Mouse (Mus musculus) G1E (cell line): ENCODE measurements around the gene Angptl4. TPM values are rescaled to one million over a fixed set of nuclear protein-coding genes. Genes with fewer than 3 reads are reported as not detected.
"Not testable (repeated sequence)": the region's sequence is repeated elsewhere in the genome, so short reads cannot be mapped to it uniquely, and the experiment has no call there.

ENCODE experiments used
- ATAC-seq: 2 replicates; pipeline ENCODE4 v1.8.0; 2016; ENCODE audit warnings: mild to moderate bottlenecking; ENCODE audit not compliant: insufficient number of reproducible peaks, poor library complexity, low FRiP score, severe bottlenecking; ENCODE audit errors: extremely low read depth
- DNase-seq: peaks from one replicate; pipeline ENCODE4 v3.0.0; 2012; ENCODE audit warnings: low spot score
- H3K27me3 ChIP-seq: 2 replicates; pipeline ENCODE4 v1.6.1; 2012; ENCODE audit warnings: mild to moderate bottlenecking, low read length, inconsistent platforms; ENCODE audit not compliant: insufficient read depth
- H3K36me3 ChIP-seq: replicated peaks from 2 replicates; pipeline ENCODE3; 2012; ENCODE audit warnings: mild to moderate bottlenecking, inconsistent platforms
- H3K4me1 ChIP-seq: 2 replicates; pipeline ENCODE4 v1.6.1; 2012; ENCODE audit warnings: low read depth, low read length, inconsistent platforms, mixed read lengths; ENCODE audit not compliant: insufficient read depth
- H3K4me3 ChIP-seq: 2 replicates; pipeline ENCODE4 v1.5.1; 2012; ENCODE audit warnings: low read depth, mild to moderate bottlenecking, inconsistent platforms, low read length, moderate library complexity, mixed read lengths
- H3K9me3 ChIP-seq: replicated peaks from 2 replicates; pipeline ENCODE4 v1.6.1; 2012; ENCODE audit warnings: inconsistent platforms
- CTCF ChIP-seq: IDR thresholded peaks from 2 replicates; pipeline ENCODE4 v1.5.1; 2012; ENCODE audit warnings: low read depth, low read length, inconsistent platforms, mixed read lengths
- GATA1 ChIP-seq: IDR thresholded peaks from 2 replicates; pipeline ENCODE4 v1.6.1; 2012; ENCODE audit warnings: borderline replicate concordance, low read length, inconsistent platforms, mixed read lengths
- GATA2 ChIP-seq: IDR thresholded peaks from 2 replicates; pipeline ENCODE4 v1.6.1; 2012; ENCODE audit warnings: low read depth, low read length, inconsistent platforms, borderline replicate concordance
- POLR2AphosphoS5 ChIP-seq: IDR thresholded peaks from 2 replicates; pipeline ENCODE4 v1.6.1; 2012; ENCODE audit warnings: low read depth, low read length, inconsistent platforms; ENCODE audit not compliant: insufficient replicate concordance
- TAL1 ChIP-seq: conservative IDR thresholded peaks from 2 replicates; pipeline ENCODE4 v1.6.1; 2012; ENCODE audit warnings: low read depth, low read length, inconsistent platforms, mixed read lengths
- polyA plus RNA-seq: library from polyadenylated mRNA; stranded (reverse); fragments of >175 nt; gene quantifications from 2 replicates; pipeline ENCODE4 v1.2.3, GENCODE M21; 2012
- total RNA-seq, 2 experiments: library from RNA; stranded (forward) in 1 of 2; stranded (reverse) in 1 of 2; fragments of 200-1000 nt in 1 of 2; fragments of >200 nt in 1 of 2; fragmentation: Nextera tagmentation in 1 of 2; gene quantifications; 2 replicates each; pipeline ENCODE4 v1.2.3; 2014 to 2017

Gene Angptl4
- total and polyA plus RNA-seq, 3 experiments = 0.11 TPM; not detected in 2

DNA sequence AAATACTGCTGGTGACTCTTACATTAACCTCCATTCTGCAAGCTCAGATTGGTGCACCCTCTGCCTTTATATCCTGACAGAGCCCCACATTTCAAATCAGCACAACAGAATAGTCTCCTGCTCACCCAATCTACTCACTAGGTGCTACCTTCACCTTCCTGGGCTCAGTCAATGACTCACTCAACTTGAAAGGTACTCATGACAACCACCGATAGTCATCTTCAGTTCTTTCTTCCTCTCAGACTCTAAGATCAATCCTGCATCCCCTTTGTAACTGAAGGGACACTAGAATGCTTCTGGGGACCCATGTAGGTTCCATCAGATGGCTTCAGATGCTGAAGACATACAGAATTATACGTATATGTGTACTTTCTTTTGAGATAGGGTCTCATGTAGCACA, 29.3 kb downstream of the Angptl4 start:
- ATAC-seq = no peak
- Histone ChIP-seq H3K4me1 (peaks cover 43% of the 10 kb centered on the region), H3K9me3 (no peaks in the 10 kb centered on the region), H3K27me3 (no peaks in the 10 kb centered on the region), H3K4me3 (no peak overlapping the region), H3K36me3 (peaks cover 97% of the 10 kb centered on the region)
- no peak for DNase-seq
- TF ChIP-seq POLR2AphosphoS5 = no peak
- no peak for TF ChIP-seq GATA2
- no peak for TF ChIP-seq TAL1
- TF ChIP-seq CTCF = no peak
- no peak for TF ChIP-seq GATA1

DNA sequence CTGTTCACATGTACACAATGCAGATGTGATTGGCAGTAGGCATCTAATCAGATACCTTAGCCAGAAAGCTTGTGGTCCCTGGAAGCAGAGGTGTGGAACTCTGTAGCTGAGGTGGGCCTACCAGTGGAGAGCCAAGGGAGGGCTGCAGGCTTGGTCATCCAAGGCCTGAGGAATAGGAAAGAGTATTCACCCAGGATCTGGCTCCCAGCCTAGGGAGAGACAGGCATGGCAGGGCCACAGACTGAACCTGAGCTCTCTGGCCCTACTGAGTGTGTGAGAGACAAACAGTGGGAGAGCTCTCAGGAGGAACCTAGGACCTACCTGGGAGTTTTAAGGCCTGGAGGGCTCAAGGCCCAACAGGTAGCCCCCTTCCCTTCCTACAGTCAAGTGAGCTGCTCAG, 30.4 kb downstream of the Angptl4 start:
- H3K9me3 ChIP-seq = no peaks in the 10 kb centered on the region
- DNase-seq (no peak), ATAC-seq (no peak)
- peaks cover 91% of the 10 kb centered on the region for H3K36me3 ChIP-seq
- no peaks in the 10 kb centered on the region for H3K27me3 ChIP-seq
- H3K4me3 ChIP-seq = no peak overlapping the region
- no peak for TF ChIP-seq TAL1
- TF ChIP-seq GATA2 = no peak
- no peak for TF ChIP-seq POLR2AphosphoS5
- no peak for TF ChIP-seq GATA1
- TF ChIP-seq CTCF = no peak
- peaks cover 34% of the 10 kb centered on the region for H3K4me1 ChIP-seq

DNA sequence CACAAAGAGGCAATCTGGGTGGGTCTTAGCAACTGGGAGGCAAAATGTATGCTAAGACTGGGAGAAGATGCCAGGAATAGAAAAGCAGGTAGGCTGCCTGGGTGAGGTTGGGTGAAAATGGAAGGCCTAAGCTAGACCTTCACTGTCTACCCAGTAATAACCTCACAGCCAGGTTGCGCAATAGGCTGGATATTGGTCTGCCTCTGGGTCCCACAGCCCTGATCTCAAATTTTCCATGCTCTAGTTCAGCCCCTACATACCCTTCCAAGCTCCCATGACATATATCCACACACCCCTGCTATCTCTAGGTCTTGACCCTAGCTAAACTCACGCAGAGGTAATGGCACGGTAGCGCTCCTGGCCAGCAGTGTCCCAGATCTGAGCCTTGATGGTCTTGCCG, 32.2 kb downstream of the Angptl4 start:
- no peak for TF ChIP-seq GATA1
- TF ChIP-seq TAL1 = no peak
- no peak for TF ChIP-seq CTCF
- no peak for TF ChIP-seq POLR2AphosphoS5
- no peak for TF ChIP-seq GATA2
- DNase-seq (no peak), ATAC-seq (no peak)
- H3K27me3 ChIP-seq = no peaks in the 10 kb centered on the region
- H3K36me3 ChIP-seq = peaks cover 92% of the 10 kb centered on the region
- no peak overlapping the region for H3K4me3 ChIP-seq
- H3K4me1 ChIP-seq = peaks cover 21% of the 10 kb centered on the region
- no peaks in the 10 kb centered on the region for H3K9me3 ChIP-seq

DNA sequence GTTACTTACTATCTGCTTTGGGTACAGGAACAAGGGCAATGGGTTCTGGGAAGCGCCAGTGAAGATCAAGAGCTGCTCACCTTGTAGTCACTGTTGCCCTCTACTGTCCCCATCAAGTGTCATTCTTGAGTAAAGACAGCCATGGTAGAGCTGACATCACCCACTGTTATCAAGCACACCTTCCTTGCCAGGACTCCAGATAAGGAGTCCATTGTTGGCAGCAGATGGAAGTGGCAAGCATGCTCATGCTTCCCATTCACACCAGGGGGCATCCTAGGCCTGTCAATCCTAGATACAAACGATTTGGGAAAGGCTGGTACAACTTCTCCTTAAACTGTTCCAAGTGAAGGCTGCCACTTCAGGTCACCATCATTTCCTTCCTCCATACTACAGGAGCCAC, 35.6 kb downstream of the Angptl4 start:
- H3K9me3 ChIP-seq = no peaks in the 10 kb centered on the region
- H3K36me3 ChIP-seq = peaks cover 58% of the 10 kb centered on the region
- TF ChIP-seq GATA1 (no peak), TAL1 (no peak), GATA2 (no peak), POLR2AphosphoS5 (no peak), CTCF (no peak)
- DNase-seq = peak; percentile 14
- no peak overlapping the region for H3K4me3 ChIP-seq
- no peaks in the 10 kb centered on the region for H3K27me3 ChIP-seq
- no peak for ATAC-seq
- H3K4me1 ChIP-seq = peaks cover 5% of the 10 kb centered on the region

DNA sequence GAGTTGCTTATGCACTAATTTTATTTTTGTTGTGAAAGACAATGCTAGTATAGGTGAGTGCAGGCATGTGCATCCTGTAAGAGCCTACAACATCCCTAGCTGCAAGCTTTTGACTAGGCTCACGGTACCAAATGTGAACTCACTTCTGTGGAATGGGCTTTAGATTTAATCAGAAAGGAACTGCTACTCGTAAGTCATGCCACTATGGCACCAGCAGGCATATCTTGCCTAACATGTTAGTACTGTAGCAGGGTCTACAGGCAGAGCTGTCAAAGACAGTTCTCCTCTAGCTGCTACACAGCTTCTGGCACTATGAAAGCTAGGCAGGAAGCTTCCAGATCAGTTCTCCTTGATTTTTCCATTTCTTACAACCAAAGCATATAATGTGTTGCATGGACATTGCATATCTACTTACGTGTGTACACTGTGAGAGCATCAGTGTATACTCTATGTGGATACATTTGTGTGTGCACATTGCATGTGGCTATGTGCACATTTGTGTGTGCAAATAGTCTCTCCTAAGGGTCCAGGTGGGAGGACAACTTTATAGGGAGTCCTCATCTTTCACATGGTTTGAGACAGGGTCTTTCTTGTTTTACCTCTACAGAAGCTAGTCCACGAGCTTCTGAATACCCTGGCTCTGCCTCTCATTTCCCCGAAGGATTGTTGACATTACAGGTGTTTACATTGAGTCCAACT, 36.8 kb downstream of the Angptl4 start:
- TF ChIP-seq POLR2AphosphoS5 = no peak
- TF ChIP-seq GATA1 = no peak
- TF ChIP-seq CTCF = no peak
- TF ChIP-seq GATA2 = no peak
- TF ChIP-seq TAL1 = no peak
- no peaks in the 10 kb centered on the region for H3K9me3 ChIP-seq
- peaks cover 47% of the 10 kb centered on the region for H3K36me3 ChIP-seq
- H3K27me3 ChIP-seq = no peaks in the 10 kb centered on the region
- H3K4me3 ChIP-seq = no peak overlapping the region
- DNase-seq (no peak), ATAC-seq (no peak)
- peaks cover 5% of the 10 kb centered on the region for H3K4me1 ChIP-seq

DNA sequence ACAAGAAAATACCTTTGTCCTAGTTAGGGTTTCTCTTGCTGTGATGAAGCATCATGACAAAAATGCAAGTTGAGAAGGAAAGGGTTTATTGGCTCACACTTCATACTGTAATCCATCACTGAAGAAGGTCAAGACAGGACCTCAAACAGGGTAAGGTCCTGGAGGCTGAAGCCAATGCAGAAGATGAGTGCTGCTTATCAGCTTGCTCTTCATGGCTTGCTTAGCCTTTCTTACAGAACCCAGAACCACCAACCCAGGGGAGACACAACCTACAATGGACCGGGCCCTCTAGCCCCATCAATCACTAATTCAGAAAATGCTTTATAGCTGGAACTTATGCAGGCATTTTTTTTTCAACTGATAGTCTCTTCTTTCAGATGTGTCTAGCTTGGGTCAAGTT, 39.2 kb downstream of the Angptl4 start:
- TF ChIP-seq POLR2AphosphoS5 = no peak
- no peak for TF ChIP-seq CTCF
- TF ChIP-seq TAL1 = no peak
- no peak for TF ChIP-seq GATA1
- no peak for TF ChIP-seq GATA2
- Histone ChIP-seq H3K4me3 (no peak overlapping the region), H3K27me3 (no peaks in the 10 kb centered on the region), H3K36me3 (peaks cover 22% of the 10 kb centered on the region), H3K4me1 (peaks cover 5% of the 10 kb centered on the region), H3K9me3 (no peaks in the 10 kb centered on the region)
- DNase-seq (no peak), ATAC-seq (no peak)

DNA sequence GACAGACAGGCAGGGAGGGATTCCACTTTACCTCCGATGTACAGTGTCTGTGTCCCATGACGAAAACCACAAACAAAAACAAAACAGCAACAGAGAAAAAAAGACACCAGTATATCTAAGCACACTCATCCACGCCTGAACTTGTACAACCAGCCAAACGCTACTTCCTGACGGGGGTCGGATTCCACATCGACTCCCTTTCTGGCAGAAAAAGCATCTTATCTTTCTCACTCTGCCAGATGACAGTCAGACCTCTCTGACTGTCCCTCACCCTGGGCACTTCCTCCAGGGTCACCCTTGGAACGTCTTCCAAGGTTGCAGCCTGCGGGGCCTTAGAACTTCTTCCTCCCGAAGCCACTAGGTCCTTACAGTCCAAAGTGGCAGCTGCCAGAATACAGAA, 48.1 kb downstream of the Angptl4 start:
- not testable (repeated sequence) for H3K4me1 ChIP-seq, H3K36me3 ChIP-seq

DNA sequence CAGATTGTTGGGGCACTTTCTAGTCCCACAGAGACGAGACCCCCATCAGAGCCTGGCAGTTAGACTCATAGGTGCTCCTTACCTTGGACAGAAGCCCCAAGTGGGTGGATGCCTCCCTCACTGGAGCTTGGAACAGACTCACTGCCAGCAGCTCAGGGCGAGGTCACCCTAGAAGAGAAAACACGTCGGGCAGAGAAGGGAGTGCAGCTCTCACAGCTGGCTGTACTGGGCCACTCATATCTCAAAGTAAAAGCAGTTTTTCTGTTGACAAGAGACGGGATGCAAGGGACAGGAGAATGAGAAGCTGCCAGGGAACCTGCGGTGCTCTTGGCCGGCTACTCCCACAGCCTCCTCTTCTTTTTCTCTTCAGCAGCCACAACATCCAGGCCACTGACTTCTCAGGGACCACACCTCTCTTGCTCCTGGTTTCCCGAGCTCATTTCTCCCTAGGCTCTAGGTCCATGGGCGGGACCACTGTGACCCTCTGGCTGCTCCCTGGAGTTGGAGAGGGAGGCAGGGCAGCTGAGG, 49.0 kb downstream of the Angptl4 start:
- not testable (repeated sequence) for H3K4me3 ChIP-seq, H3K4me1 ChIP-seq, H3K36me3 ChIP-seq, H3K9me3 ChIP-seq, ATAC-seq, DNase-seq
- peaks cover 11% of the 10 kb centered on the region for H3K27me3 ChIP-seq

More for the DNA sequence above, 48.1 kb downstream of the Angptl4 start:
- ATAC-seq, DNase-seq, H3K9me3 ChIP-seq, H3K4me3 ChIP-seq: not testable (repeated sequence)
- H3K27me3 ChIP-seq = peaks cover 11% of the 10 kb centered on the region
